Mouse (Mus musculus): ENCODE measurements around the gene Cfap97d1.

Cfap97d1 gene

DNA sequence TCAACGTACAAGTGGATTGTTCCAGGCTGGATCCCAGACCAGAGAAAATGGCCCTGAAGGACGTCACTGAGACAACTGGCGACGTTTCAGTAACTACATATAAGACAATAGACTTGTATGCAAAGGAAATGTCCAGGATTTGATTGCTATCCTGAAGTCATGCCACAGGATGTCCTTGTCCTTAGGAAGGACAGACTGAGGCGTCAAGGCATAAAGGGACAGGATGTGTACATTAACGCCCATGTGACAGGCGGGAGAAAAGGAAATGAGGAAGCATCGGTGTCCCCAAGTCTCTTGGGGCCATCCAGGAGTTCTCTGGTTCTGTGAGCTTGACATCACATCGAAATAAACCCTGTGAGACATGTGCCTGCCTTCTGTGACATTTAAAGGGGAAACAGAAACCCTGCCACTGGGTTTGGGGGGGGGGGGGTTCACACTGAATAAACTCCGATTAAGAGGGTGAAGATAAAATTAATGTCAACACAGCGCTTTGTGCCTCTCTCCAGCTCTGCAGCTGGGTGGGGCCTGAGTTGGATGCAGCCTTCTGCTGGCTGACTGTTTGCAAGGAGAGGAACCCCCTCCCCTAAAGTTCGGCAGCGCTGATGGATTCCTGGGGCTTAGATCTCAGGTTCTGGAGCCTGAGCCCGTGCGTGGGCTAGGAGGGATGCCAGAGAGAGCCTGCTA is 25.0 kb downstream of the Cfap97d1 start:
- DNase-seq (ENCODE audit: low read depth, low spot score) = no peak

DNA sequence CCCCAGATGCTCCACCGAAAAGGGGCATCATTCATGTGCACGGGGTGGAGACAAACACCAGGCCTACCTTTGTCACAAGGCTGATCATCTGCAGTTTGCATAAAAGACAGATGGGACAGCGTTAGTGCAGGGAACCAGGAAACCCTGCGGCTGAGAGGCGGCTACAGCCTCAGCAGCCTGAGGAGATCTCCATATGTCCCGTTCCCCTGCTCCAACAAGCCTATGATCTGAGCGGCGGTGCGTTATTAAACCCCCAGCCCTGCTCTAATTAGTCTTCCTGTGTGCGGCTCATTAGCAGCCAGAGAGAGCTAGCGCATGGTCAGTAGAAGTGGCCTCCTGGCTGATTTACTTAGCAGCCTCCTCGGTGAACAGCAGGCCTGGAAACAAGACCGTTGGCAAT is 26.1 kb downstream of the Cfap97d1 start:
- no peak for DNase-seq (ENCODE audit: low read depth, low spot score)

DNA sequence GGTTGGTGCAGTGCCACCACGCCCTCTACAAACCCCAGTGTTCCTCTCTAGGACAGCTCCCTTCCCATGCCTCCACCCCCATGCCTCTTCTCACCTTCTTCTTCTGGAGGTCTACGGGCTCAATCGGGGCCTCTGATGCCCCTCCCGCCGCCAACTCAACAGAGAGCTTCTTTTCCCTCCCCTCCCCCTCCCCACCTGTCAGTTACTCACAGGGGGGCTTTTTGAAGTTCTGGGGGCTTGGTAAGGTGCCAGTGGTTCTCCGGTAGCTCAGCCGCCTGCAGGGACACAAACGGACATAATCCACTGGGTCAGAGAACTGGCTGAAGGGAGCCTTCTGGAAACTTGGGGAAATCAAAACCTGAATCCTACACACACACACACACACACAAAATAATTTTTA is 27.4 kb downstream of the Cfap97d1 start:
- no peak for DNase-seq (ENCODE audit: low read depth, low spot score)

DNA sequence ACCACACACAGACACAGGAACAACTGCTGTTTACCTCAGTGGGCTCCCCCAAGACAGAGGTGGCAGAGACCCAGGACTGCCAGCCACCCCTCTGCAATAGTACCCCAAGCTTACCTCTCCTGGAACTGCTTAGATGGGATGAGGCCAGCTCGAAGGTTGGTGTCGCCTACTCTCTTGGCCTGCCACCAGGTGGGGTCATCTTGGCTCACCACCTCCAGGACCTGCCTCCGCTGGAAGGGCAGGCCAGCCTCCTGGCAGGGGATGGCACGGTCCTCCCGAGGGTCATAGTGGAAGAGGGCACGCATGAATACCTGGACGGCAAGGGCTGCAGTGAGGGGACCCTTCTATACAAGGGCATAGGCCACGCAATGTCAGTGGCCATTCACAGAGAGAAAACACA is 29.1 kb downstream of the Cfap97d1 start:
- DNase-seq (ENCODE audit: low read depth, low spot score) = no peak

DNA sequence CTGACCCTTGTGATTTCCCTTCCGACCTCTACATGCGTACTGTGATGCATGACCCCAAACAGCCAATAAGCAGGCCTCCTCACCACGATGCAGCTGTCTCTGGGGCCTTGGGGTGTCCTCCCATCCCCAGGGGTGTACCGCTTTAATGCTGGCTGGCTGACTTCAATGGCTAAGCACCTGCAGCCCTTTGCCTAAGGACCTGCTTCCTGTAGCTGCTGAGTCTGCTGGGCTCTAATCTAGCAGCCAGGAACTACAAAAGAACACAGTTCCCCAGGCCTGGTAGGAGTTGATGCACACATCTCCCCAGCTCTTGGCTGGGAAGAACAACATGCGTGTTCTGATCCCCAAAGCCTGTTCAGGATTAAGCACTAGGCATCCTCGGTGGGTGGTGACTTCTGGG is 31.4 kb downstream of the Cfap97d1 start:
- no peak for DNase-seq (ENCODE audit: low read depth, low spot score)

DNA sequence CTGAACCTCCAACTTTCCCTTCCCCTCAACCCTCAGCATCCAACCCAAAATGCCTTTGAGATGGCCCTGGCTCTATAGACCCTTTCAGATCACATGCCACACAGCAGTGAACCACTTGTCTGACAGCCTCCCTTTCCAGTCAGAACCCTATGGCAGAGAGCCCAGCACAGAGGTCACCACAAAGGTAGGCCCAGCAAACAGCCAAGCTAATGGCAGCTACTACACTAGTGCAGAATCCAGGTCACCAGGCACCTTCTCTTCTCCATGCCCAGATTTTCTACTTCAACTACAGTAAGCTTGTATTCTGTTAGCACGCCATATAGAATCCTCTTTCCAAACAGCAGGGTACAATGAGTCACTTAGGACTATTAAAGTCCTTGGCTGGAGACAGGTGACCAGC is 32.1 kb downstream of the Cfap97d1 start:
- no peak for DNase-seq (ENCODE audit: low read depth, low spot score)

GRCm38 (mm10) chr11:102019736-102020135 is 35.7 kb downstream of the Cfap97d1 start:
- DNase-seq (ENCODE audit: low read depth, low spot score) = no peak

DNA sequence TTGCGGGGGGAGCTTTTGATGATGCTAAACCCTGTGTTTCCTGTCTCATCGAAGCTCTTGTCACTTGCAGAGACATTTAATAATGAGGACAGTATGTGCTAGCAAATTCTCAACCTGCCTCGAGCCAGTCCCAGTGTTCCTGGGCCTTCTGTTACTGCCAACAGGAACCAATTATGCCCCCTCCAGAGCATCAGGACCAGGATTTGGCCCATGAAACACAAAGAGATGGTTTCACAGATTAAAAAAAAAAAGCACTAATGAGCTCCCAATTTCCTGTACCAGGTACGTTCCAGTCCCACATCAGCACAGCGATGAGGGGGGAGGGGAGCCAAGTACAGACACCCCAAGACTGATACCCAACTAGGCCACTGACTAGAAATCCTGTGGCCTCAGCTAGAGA is 37.1 kb downstream of the Cfap97d1 start:
- DNase-seq (ENCODE audit: low read depth, low spot score) = no peak

- DNase-seq (ENCODE audit: low read depth, low spot score) = no peak
Observed at GRCm38 (mm10) chr11:102023406-102023805, 39.3 kb downstream of the Cfap97d1 start.

- DNase-seq (ENCODE audit: low read depth, low spot score) = no peak
Observed at GRCm38 (mm10) chr11:102024084-102024758, 40.1 kb downstream of the Cfap97d1 start.

DNA sequence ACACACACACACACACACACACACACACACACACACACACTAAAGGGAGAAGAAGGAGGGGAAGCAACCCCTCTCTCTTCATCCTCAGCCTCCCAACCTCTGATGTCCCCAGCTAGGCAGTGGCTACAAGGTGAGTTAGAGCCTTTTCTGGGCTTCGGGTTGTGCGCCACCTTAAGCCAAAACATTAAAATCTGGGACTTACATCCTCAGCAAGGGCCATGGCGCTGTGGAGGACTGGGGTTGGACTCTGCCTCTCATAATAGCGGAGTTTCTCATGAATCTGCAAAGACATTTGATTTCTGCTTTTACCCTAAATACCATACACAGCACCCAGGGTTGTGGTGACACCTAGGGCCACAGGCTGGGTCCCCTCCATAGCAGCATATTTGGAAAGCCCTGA is 40.8 kb downstream of the Cfap97d1 start:
- DNase-seq (ENCODE audit: low read depth, low spot score) = no peak

DNA sequence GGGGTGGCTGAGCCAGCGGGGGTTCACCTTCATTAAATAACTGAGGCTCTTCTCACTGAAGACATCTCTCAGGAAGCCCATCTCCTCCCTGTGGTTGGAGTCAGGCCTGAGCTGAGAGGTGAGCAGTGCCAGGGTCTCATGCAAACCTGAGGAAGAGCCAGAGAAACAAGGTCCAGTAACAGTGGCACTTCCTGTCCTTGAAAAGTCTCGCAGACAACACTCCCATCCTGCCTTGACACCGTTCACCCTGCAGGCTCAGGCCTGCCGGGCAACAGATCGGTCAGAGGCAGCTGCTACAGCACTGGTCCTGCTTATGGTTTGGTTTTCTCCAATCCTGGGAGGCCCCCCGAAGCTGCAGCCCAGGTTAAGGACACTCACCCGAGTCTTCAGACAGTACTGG is 41.3 kb downstream of the Cfap97d1 start:
- DNase-seq (ENCODE audit: low read depth, low spot score) = no peak

DNA sequence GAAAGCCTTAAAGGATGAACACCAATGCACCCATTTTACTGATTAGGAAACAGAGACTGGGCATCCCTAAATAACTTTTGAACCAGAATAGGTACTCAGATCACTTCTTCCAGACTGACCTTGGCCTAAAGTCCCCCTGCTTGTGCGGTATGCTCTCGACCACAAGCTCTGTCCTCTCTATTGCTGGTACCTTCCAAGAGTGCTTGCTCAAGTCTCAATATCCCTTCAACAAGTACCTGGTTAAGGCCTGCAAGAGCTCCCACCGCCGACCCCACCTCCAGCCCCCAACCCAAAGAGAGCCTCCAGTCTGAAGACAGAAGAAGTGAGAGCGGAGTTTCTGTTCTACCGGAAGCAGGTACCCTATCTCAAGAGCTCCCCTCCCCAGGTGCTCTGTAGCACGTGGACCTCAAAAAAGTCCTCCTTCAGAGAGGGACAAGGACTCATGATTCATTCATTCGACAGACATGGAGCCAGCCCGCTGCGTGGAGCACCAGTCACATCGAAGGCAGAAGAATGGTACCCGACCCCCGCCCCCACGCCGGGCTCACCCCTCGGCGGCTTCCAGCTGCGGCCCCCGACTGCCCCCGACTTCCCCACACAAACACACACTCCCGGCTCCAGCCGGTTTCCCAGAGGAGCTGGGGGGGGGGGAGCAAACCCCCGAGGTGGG is 42.0 kb downstream of the Cfap97d1 start:
- DNase-seq (ENCODE audit: low read depth, low spot score) = no peak

DNA sequence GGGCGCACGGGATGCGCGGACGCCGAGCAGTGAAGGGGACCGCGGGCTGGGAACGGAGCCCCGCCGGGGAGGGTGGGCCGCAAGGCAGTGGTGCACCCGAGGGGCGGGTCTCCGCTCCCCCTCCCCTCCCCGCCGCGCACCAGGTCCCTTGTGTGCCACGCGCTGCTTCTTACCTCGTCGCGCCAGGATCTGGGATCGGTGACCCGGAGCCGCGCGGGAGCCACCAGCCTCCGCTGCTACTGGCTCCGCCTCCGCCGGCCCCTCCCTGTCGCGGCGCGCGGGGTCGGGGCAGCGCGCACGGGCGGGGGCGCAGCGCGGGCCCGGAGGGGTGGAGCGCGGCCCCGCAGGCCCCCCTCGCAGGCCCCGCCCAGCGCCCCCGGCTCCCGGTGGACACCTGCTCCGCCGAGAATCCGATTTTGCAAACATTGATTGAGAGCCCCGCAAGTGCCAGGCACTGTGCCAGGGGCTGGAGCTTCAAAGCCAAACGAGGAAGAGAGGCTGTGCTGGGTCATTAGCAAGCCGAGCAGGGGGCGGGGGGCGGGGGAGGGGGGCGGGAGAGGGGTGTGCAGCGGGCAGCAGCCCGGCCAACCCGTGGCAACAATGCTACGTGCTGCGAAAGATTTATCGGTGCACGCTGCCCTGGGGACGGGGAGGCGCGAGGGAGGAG is 42.7 kb downstream of the Cfap97d1 start:
- DNase-seq (ENCODE audit: low read depth, low spot score) = peak; percentile 72

GRCm38 (mm10) chr11:102027361-102028017 is 43.4 kb downstream of the Cfap97d1 start:
- DNase-seq (ENCODE audit: low read depth, low spot score) = no peak

GRCm38 (mm10) chr11:102028087-102028816 is 44.2 kb downstream of the Cfap97d1 start, which contains the start of gene Mpp3:
Gene Mpp3, minus strand, starts transcription at chr11:102028461.
- no peak for DNase-seq (ENCODE audit: low read depth, low spot score)

GRCm38 (mm10) chr11:102029304-102029703 is 45.2 kb downstream of the Cfap97d1 start:
- DNase-seq (ENCODE audit: low read depth, low spot score) = no peak

- DNase-seq (ENCODE audit: low read depth, low spot score) = no peak
Observed at GRCm38 (mm10) chr11:102029966-102030365, 45.9 kb downstream of the Cfap97d1 start.

GRCm38 (mm10) chr11:102031149-102031548 is 47.1 kb downstream of the Cfap97d1 start:
- no peak for DNase-seq (ENCODE audit: low read depth, low spot score)

- DNase-seq (ENCODE audit: low read depth, low spot score) = no peak
Observed at GRCm38 (mm10) chr11:102033055-102033591, 49.0 kb downstream of the Cfap97d1 start.

DNA sequence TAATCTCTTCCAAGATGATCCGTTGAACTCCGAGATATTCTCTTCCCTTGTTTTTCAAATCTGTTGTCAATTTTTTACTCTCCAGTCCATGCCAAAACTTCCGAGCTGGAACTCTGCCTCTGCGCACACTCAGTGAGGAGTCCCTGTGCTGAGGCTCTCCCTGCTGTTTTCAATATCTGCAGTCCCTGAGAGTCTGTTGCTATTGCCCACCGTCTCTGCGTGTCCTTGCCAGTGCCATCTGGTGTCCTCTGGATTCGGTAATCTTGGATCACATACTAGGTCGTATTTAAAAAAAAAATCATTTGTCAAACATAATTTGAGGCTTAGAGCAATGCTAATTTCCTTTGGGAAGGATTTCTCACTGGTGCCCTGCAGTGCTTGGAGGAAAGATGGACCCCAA is 50.8 kb downstream of the Cfap97d1 start:
- no peak for DNase-seq (ENCODE audit: low read depth, low spot score)
